Mouse (Mus musculus): ENCODE measurements around the gene St3gal3.

DNA sequence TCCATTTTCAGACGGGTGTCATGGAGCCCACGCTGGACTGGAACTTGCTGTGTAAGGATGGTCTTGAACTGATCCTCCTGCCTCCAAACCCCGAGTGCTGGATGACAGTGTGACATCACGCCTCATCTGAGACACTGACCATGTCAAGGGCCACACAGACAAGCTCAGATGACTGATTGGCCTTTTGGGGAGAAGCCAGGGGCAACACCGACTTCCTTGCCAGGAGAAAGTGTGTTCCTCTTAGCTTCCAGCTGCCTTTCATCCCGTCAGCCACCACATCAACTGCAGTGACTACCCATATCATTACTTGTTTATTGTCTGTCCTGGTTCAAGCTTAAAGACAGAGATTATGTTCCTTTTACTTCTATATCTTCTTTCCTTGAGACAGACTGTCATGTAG lies 209.8 kb downstream of the St3gal3 start:
- TF ChIP-seq POLR2A (IDR thresholded peaks at IDR 0.05; ENCODE audit: control insufficient read depth, extremely low read depth, insufficient read depth, low read length, poor library complexity) (no peak), CTCF (IDR thresholded peaks at IDR 0.05; ENCODE audit: borderline replicate concordance, control insufficient read depth, extremely low read depth, insufficient read depth, low read length, poor library complexity) (no peak)
